Mouse (Mus musculus): ENCODE results near the gene A830005F24Rik.

- TF ChIP-seq POLR2A (IDR thresholded peaks at IDR 0.05; ENCODE audit: extremely low read depth, insufficient read depth, low read length) (no peak), CTCF (IDR thresholded peaks at IDR 0.05; ENCODE audit: low read depth, low read length) (no peak)
Observed at GRCm38 (mm10) chr13:48468656-48469180, 44.7 kb upstream of the A830005F24Rik start.
